9 mouse cellular contexts compared by ENCODE assay signal in the genomic region with DNA sequence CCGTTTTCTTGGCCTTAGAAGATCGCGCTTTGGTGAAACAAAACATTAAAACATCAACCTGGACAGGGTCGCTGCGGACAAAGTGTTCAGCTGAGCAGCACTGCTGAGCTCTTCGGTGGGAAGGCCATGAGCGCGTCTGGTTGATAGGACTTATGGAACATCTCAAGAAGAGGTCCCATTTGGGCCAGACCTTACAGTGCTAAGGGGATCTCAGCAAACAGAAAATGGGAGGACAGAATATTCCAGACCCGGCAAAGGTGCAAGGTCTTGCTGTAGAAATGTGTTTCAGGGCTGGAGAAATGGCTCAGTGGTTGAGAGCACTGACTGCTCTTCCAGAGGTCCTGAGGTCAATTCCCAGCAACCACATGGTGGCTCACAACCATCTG. TPM values are rescaled to one million over a fixed set of nuclear protein-coding genes. Genes with fewer than 3 reads are reported as not detected.
DNase-seq lines count a peak whose midpoint lies in the region; ATAC-seq lines count a peak whose summit lies in the region.
"Had no signal": no experiment of that assay in that cellular context is flagged by ENCODE, and none has a peak within 500 bp of the region (broad histone marks: within the 10 kb centered on the region; RNA-seq: fewer than 3 reads in every experiment).

No protein-coding gene starts in this region.

- peak overlapping the region; percentile 98 for H3K4me2 ChIP-seq in neural tube, embryonic 11.5 days (ENCODE audit: low read depth)
- peak overlapping the region; percentile 97 for H3K4me2 ChIP-seq in limb, embryonic 15.5 days
- peak overlapping the region; percentile 97 for H3K4me2 ChIP-seq in stomach, embryonic 15.5 days

- 11% methylated on average over 9 of the region's 9 CpGs for WGBS in neural tube, embryonic 11.5 days
- WGBS in limb, embryonic 15.5 days = 7% methylated on average over 9 of the region's 9 CpGs
- 5% methylated on average over 9 of the region's 9 CpGs for WGBS in stomach, embryonic 15.5 days

- ATAC-seq in neural tube, embryonic 11.5 days (ENCODE audit: insufficient read depth, low FRiP score, low TSS enrichment) = no peak
- ATAC-seq in limb, embryonic 15.5 days (ENCODE audit: insufficient number of reproducible peaks, low FRiP score, low TSS enrichment, low read depth) = no peak
- no peak for ATAC-seq in stomach, embryonic 15.5 days (ENCODE audit: insufficient read depth, low FRiP score, low read depth)

- H3K4me1 ChIP-seq in neural tube, embryonic 11.5 days (ENCODE audit: control insufficient read depth, insufficient read depth, low read length) = peaks cover 5% of the 10 kb centered on the region; the same call in 1 of the 2 replicates
- peaks cover 43% of the 10 kb centered on the region for H3K4me1 ChIP-seq in erythroblast, embryonic 14.5 days (ENCODE audit: control insufficient read depth)
- peaks cover 18% of the 10 kb centered on the region; the same call in 1 of the 2 replicates for H3K4me1 ChIP-seq in limb, embryonic 15.5 days
- peaks cover 3% of the 10 kb centered on the region; the same call in 1 of the 2 replicates for H3K4me1 ChIP-seq in stomach, embryonic 15.5 days

- H3K4me3 ChIP-seq in neural tube, embryonic 11.5 days (ENCODE audit: low read depth, low read length) = peak overlapping the region; percentile 92
- H3K4me3 ChIP-seq in erythroblast, embryonic 14.5 days (replicated peaks) = peak overlapping the region; percentile 70
- peak overlapping the region; percentile 99 for H3K4me3 ChIP-seq in limb, embryonic 15.5 days
- H3K4me3 ChIP-seq in stomach, embryonic 15.5 days (replicated peaks) = peak overlapping the region; percentile 76

- no peaks in the 10 kb centered on the region for H3K36me3 ChIP-seq in neural tube, embryonic 11.5 days (ENCODE audit: control insufficient read depth, insufficient read depth, low read length)
- H3K36me3 ChIP-seq in erythroblast, embryonic 14.5 days (ENCODE audit: control insufficient read depth) = peaks cover 6% of the 10 kb centered on the region
- no peaks in the 10 kb centered on the region for H3K36me3 ChIP-seq in limb, embryonic 15.5 days
- no peaks in the 10 kb centered on the region for H3K36me3 ChIP-seq in stomach, embryonic 15.5 days

- no peaks in the 10 kb centered on the region for H3K27me3 ChIP-seq in neural tube, embryonic 11.5 days (ENCODE audit: control insufficient read depth, insufficient read depth, low read length)
- no peaks in the 10 kb centered on the region for H3K27me3 ChIP-seq in erythroblast, embryonic 14.5 days (ENCODE audit: control insufficient read depth)
- H3K27me3 ChIP-seq in limb, embryonic 15.5 days = no peaks in the 10 kb centered on the region
- H3K27me3 ChIP-seq in stomach, embryonic 15.5 days (replicated peaks) = no peaks in the 10 kb centered on the region

- H3K9ac ChIP-seq in neural tube, embryonic 11.5 days (ENCODE audit: low read length) = peak overlapping the region; percentile 89
- H3K9ac ChIP-seq in limb, embryonic 15.5 days = peak overlapping the region; percentile 50
- H3K9ac ChIP-seq in stomach, embryonic 15.5 days = peak overlapping the region; percentile 29; the same call in 1 of the 2 replicates

- H3K27ac ChIP-seq in neural tube, embryonic 11.5 days (ENCODE audit: low read depth, low read length) = peak overlapping the region; percentile 83
- H3K27ac ChIP-seq in limb, embryonic 15.5 days = peak overlapping the region; percentile 92
- H3K27ac ChIP-seq in stomach, embryonic 15.5 days = peak overlapping the region; percentile 91

- no peak for DNase-seq in neural tube, embryonic 11.5 days (ENCODE audit: low spot score)
- DNase-seq in neural tube, embryonic 10.5 days (ENCODE audit: extremely low spot score, low spot score) = no peak
- DNase-seq in layer of hippocampus, postnatal 14 days (ENCODE audit: low spot score in 2 of 2) = no peak
- no peak for DNase-seq in right cerebral cortex, postnatal 25 days
- DNase-seq in right cerebral cortex, postnatal 36 days (ENCODE audit: low spot score in 2 of 2) = no peak

- no peaks in the 10 kb centered on the region for H3K9me3 ChIP-seq in neural tube, embryonic 11.5 days (ENCODE audit: control insufficient read depth, low read length)
- no peaks in the 10 kb centered on the region for H3K9me3 ChIP-seq in erythroblast, embryonic 14.5 days (ENCODE audit: control insufficient read depth, low read length)
- no peaks in the 10 kb centered on the region for H3K9me3 ChIP-seq in limb, embryonic 15.5 days
- H3K9me3 ChIP-seq in stomach, embryonic 15.5 days = no peaks in the 10 kb centered on the region; the same call in 1 of the 2 replicates

RNA-seq across cellular contexts. Expression of a gene that starts 1.0 kb away (rescaled TPM):
- polyA plus RNA-seq in neural tube, embryonic 11.5 days (2014; fragmentation: Nextera tagmentation; extraction: Ambion mirVana) = 15.8 and 17.1 TPM in 2 replicates
- 0.87 and 0.88 TPM in 2 replicates for polyA plus RNA-seq in erythroblast, embryonic 14.5 days (2012)
- 9.4 and 11.5 TPM in 2 replicates for polyA plus RNA-seq in limb, embryonic 15.5 days (2015; fragmentation: Nextera tagmentation; extraction: Ambion mirVana)
- polyA plus RNA-seq in stomach, embryonic 15.5 days (2015; fragmentation: Nextera tagmentation; extraction: Ambion mirVana) = 13.3 and 13.5 TPM in 2 replicates
- 10 to 100 TPM; 32.0 to 33.2 TPM for total RNA-seq in layer of hippocampus, postnatal 14 days (2021)

RNA-seq across cellular contexts. Expression of a gene that starts 16.2 kb away (rescaled TPM):
- 69.4 and 75.1 TPM in 2 replicates for polyA plus RNA-seq in neural tube, embryonic 11.5 days (2014; fragmentation: Nextera tagmentation; extraction: Ambion mirVana)
- 0.79 and 1.7 TPM in 2 replicates for polyA plus RNA-seq in erythroblast, embryonic 14.5 days (2012)
- 112 and 121 TPM in 2 replicates for polyA plus RNA-seq in limb, embryonic 15.5 days (2015; fragmentation: Nextera tagmentation; extraction: Ambion mirVana)
- 116 and 119 TPM in 2 replicates for polyA plus RNA-seq in stomach, embryonic 15.5 days (2015; fragmentation: Nextera tagmentation; extraction: Ambion mirVana)
- 10 to 100 TPM; 66.5 to 77.9 TPM for total RNA-seq in layer of hippocampus, postnatal 14 days (2021)

RNA-seq across cellular contexts. Expression of a gene that starts 18.0 kb away (rescaled TPM):
- polyA plus RNA-seq in neural tube, embryonic 11.5 days (2014; fragmentation: Nextera tagmentation; extraction: Ambion mirVana) = 7.2 and 7.9 TPM in 2 replicates
- 0.63 and 1.7 TPM in 2 replicates for polyA plus RNA-seq in erythroblast, embryonic 14.5 days (2012)
- 32.7 and 38.2 TPM in 2 replicates for polyA plus RNA-seq in limb, embryonic 15.5 days (2015; fragmentation: Nextera tagmentation; extraction: Ambion mirVana)
- 32.4 and 34.7 TPM in 2 replicates for polyA plus RNA-seq in stomach, embryonic 15.5 days (2015; fragmentation: Nextera tagmentation; extraction: Ambion mirVana)
- total RNA-seq in layer of hippocampus, postnatal 14 days (2021) = 1 to 10 TPM; 5.1 to 6.0 TPM

RNA-seq across cellular contexts. Expression of a gene that starts 33.9 kb away (rescaled TPM):
- 5.6 and 6.7 TPM in 2 replicates for polyA plus RNA-seq in neural tube, embryonic 11.5 days (2014; fragmentation: Nextera tagmentation; extraction: Ambion mirVana)
- 0.01 and 0.17 TPM in 2 replicates for polyA plus RNA-seq in erythroblast, embryonic 14.5 days (2012)
- polyA plus RNA-seq in limb, embryonic 15.5 days (2015; fragmentation: Nextera tagmentation; extraction: Ambion mirVana) = 4.2 and 5.8 TPM in 2 replicates
- polyA plus RNA-seq in stomach, embryonic 15.5 days (2015; fragmentation: Nextera tagmentation; extraction: Ambion mirVana) = 6.0 and 8.9 TPM in 2 replicates
- total RNA-seq in layer of hippocampus, postnatal 14 days (2021) = 1 to 10 TPM; 4.2 to 5.6 TPM

RNA-seq across cellular contexts. Expression of a gene that starts 42.1 kb away (rescaled TPM):
- not detected in 2 replicates for polyA plus RNA-seq in neural tube, embryonic 11.5 days (2014; fragmentation: Nextera tagmentation; extraction: Ambion mirVana)
- not detected in 2 replicates for polyA plus RNA-seq in erythroblast, embryonic 14.5 days (2012)
- 0.24 TPM in 1 of 2 replicates, not detected in the other for polyA plus RNA-seq in limb, embryonic 15.5 days (2015; fragmentation: Nextera tagmentation; extraction: Ambion mirVana)
- 0.08 TPM in 1 of 2 replicates, not detected in the other for polyA plus RNA-seq in stomach, embryonic 15.5 days (2015; fragmentation: Nextera tagmentation; extraction: Ambion mirVana)
- total RNA-seq in layer of hippocampus, postnatal 14 days (2021) = not detected
- total RNA-seq: neutrophil, adult 5-6 weeks had no signal

Comparison
In these comparisons a context has a peak if more than half of its experiments do, and no peak if none do; other contexts are left out.
1. H3K9ac ChIP-seq: peak in every context shown above with its lines; median percentile 89 in neural tube, embryonic 11.5 days; 50 in limb, embryonic 15.5 days; 29 in stomach, embryonic 15.5 days.
2. RNA of a gene that starts 16.2 kb away (polyA plus RNA-seq): 116 to 119 TPM in stomach, embryonic 15.5 days, 112 to 121 TPM in limb, embryonic 15.5 days and 69.4 to 75.1 TPM in neural tube, embryonic 11.5 days; 0.79 to 1.7 TPM in erythroblast, embryonic 14.5 days; every median in the first group is over 10 times any median in the second.
3. Peak in every context shown above with its lines, with median percentiles within 50 percentile points of each other: H3K27ac ChIP-seq, H3K4me2 ChIP-seq and H3K4me3 ChIP-seq.